Mouse (Mus musculus) intestine, embryonic 15.5 days (tissue): ENCODE measurements at regions not wholly inside any gene's neighbourhood (a gene's known extent, or its start where the extent isn't known, plus 50 kb on each side); places are given as distances from the start of the nearest gene placed in this dataset.
A peak's percentile ranks its signal among the peaks of the same experiment; 100 is the strongest.

Source experiments
- ATAC-seq: fragments of 200-750 bp; cut with Nextera tagmentation; 2 replicates; pipeline ENCODE4 v1.8.0; 2017; ENCODE audit warnings: moderate TSS enrichment, moderate library complexity
- H3K27ac ChIP-seq: fragments of 300-500 bp; sonication (generic); 2 replicates; pipeline ENCODE4 v1.5.1; 2015; ENCODE audit warnings: mild to moderate bottlenecking, inconsistent platforms
- H3K27me3 ChIP-seq: fragments of 300-500 bp; sonication (generic); replicated peaks from 2 replicates; pipeline ENCODE4 v1.6.1; 2015; ENCODE audit warnings: inconsistent platforms
- H3K36me3 ChIP-seq: fragments of 300-500 bp; sonication (generic); 2 replicates; pipeline ENCODE4 v1.6.1; 2015; ENCODE audit warnings: inconsistent platforms
- H3K4me1 ChIP-seq: fragments of 300-500 bp; sonication (generic); replicated peaks from 2 replicates; pipeline ENCODE4 v1.6.1; 2015; ENCODE audit warnings: inconsistent platforms
- H3K4me2 ChIP-seq: fragments of 300-500 bp; sonication (generic); replicated peaks from 2 replicates; pipeline ENCODE4 v1.6.1; 2015; ENCODE audit warnings: mild to moderate bottlenecking, inconsistent platforms
- H3K4me3 ChIP-seq: fragments of 300-500 bp; sonication (generic); replicated peaks from 2 replicates; pipeline ENCODE4 v1.5.1; 2015; ENCODE audit warnings: inconsistent platforms
- H3K9ac ChIP-seq: fragments of 300-500 bp; sonication (generic); 2 replicates; pipeline ENCODE4 v1.6.1; 2015; ENCODE audit warnings: inconsistent platforms
- H3K9me3 ChIP-seq: fragments of 300-500 bp; sonication (generic); 2 replicates; pipeline ENCODE4 v1.6.1; 2016; ENCODE audit warnings: inconsistent platforms
- WGBS: fragments of 180-500 bp; shearing (Covaris S2); methylation state at CpG from one replicate; pipeline ENCODE4 v1.1.7; 2015; 5-methylcytosine and 5-hydroxymethylcytosine counted together

GRCm38 (mm10) chr6:140993643-140994580, 255.2 kb upstream of the Pde3a start:
- Histone ChIP-seq H3K36me3 (no peaks in the 10 kb centered on the region), H3K27me3 (no peaks in the 10 kb centered on the region), H3K27ac (no peak overlapping the region), H3K9ac (no peak overlapping the region), H3K4me3 (no peak overlapping the region), H3K9me3 (no peaks in the 10 kb centered on the region), H3K4me1 (no peaks in the 10 kb centered on the region), H3K4me2 (no peak overlapping the region)
- 80% methylated on average over 13 of the region's 13 CpGs for WGBS
- no peak for ATAC-seq

GRCm38 (mm10) chr6:140995340-140996135, 253.5 kb upstream of the Pde3a start:
- H3K27me3 ChIP-seq = no peaks in the 10 kb centered on the region
- H3K9me3 ChIP-seq = no peaks in the 10 kb centered on the region
- H3K36me3 ChIP-seq = no peaks in the 10 kb centered on the region
- 56% methylated on average over 14 of the region's 14 CpGs for WGBS
- ATAC-seq = peak; percentile 96
- no peak overlapping the region for H3K4me3 ChIP-seq
- H3K4me1 ChIP-seq = no peaks in the 10 kb centered on the region
- no peak overlapping the region for H3K9ac ChIP-seq
- no peak overlapping the region for H3K4me2 ChIP-seq
- H3K27ac ChIP-seq = peak overlapping the region; percentile 73

GRCm38 (mm10) chr6:140998069-140998468, 251.0 kb upstream of the Pde3a start:
- H3K4me2 ChIP-seq = no peak overlapping the region
- no peaks in the 10 kb centered on the region for H3K36me3 ChIP-seq
- 87% methylated on average over 7 of the region's 7 CpGs for WGBS
- no peaks in the 10 kb centered on the region for H3K27me3 ChIP-seq
- no peaks in the 10 kb centered on the region for H3K9me3 ChIP-seq
- H3K4me1 ChIP-seq = no peaks in the 10 kb centered on the region
- no peak overlapping the region for H3K9ac ChIP-seq
- ATAC-seq = no peak
- H3K4me3 ChIP-seq = no peak overlapping the region
- H3K27ac ChIP-seq = no peak overlapping the region

GRCm38 (mm10) chr6:141000552-141000951, 248.5 kb upstream of the Pde3a start:
- H3K9ac ChIP-seq = no peak overlapping the region
- H3K27ac ChIP-seq = no peak overlapping the region
- H3K27me3 ChIP-seq = no peaks in the 10 kb centered on the region
- H3K9me3 ChIP-seq = no peaks in the 10 kb centered on the region
- H3K36me3 ChIP-seq = no peaks in the 10 kb centered on the region
- no peak overlapping the region for H3K4me2 ChIP-seq
- WGBS = 33% methylated on average over 2 of the region's 2 CpGs
- ATAC-seq = no peak
- no peak overlapping the region for H3K4me3 ChIP-seq
- no peaks in the 10 kb centered on the region for H3K4me1 ChIP-seq

- H3K4me2 ChIP-seq = no peak overlapping the region
- no peaks in the 10 kb centered on the region for H3K9me3 ChIP-seq
- WGBS = 61% methylated on average over 3 of the region's 3 CpGs
- no peaks in the 10 kb centered on the region for H3K4me1 ChIP-seq
- H3K4me3 ChIP-seq = no peak overlapping the region
- H3K9ac ChIP-seq = no peak overlapping the region
- H3K27me3 ChIP-seq = no peaks in the 10 kb centered on the region
- no peak overlapping the region for H3K27ac ChIP-seq
- H3K36me3 ChIP-seq = no peaks in the 10 kb centered on the region
- ATAC-seq = no peak
These were observed 247.8 kb upstream of the Pde3a start for GRCm38 (mm10) chr6:141001306-141001705.

- H3K4me1 ChIP-seq = 0 out of 2 replicates have a peak, but pooled peaks cover 2% of the 10 kb centered on the region
- H3K9me3 ChIP-seq = no peaks in the 10 kb centered on the region
- H3K9ac ChIP-seq = no peak overlapping the region
- H3K27ac ChIP-seq = peak overlapping the region; percentile 74
- peak; percentile 93 for ATAC-seq
- 52% methylated on average over 11 of the region's 11 CpGs for WGBS
- H3K36me3 ChIP-seq = no peaks in the 10 kb centered on the region
- H3K4me2 ChIP-seq = no peak overlapping the region
- H3K4me3 ChIP-seq = no peak overlapping the region
- H3K27me3 ChIP-seq = no peaks in the 10 kb centered on the region
These were observed 233.9 kb upstream of the Pde3a start for GRCm38 (mm10) chr6:141015055-141015681.

- WGBS = 73% methylated on average over 4 of the region's 4 CpGs
- no peak for ATAC-seq
- 0 out of 2 replicates have a peak, but pooled peaks cover 7% of the 10 kb centered on the region for H3K4me1 ChIP-seq
- no peaks in the 10 kb centered on the region for H3K27me3 ChIP-seq
- H3K9ac ChIP-seq = no peak overlapping the region
- no peak overlapping the region for H3K4me3 ChIP-seq
- H3K27ac ChIP-seq = no peak overlapping the region
- no peaks in the 10 kb centered on the region for H3K36me3 ChIP-seq
- no peaks in the 10 kb centered on the region for H3K9me3 ChIP-seq
- no peak overlapping the region for H3K4me2 ChIP-seq
These were observed 225.6 kb upstream of the Pde3a start for GRCm38 (mm10) chr6:141023501-141023900.

- Histone ChIP-seq H3K27me3 (no peaks in the 10 kb centered on the region), H3K4me1 (0 out of 2 replicates have a peak, but pooled peaks cover 4% of the 10 kb centered on the region), H3K36me3 (no peaks in the 10 kb centered on the region), H3K27ac (no peak overlapping the region), H3K4me3 (no peak overlapping the region), H3K9me3 (no peaks in the 10 kb centered on the region), H3K4me2 (no peak overlapping the region), H3K9ac (no peak overlapping the region)
- WGBS = 39% methylated on average over 4 of the region's 4 CpGs
- ATAC-seq = peak; percentile 58; the same call in 1 of the 2 replicates
These were observed 221.7 kb upstream of the Pde3a start for GRCm38 (mm10) chr6:141027353-141027752.

- ATAC-seq = 0 out of 2 replicates have a peak, but pooled peaks have one; percentile 59
- no peak overlapping the region for H3K9ac ChIP-seq
- H3K4me1 ChIP-seq = 0 out of 2 replicates have a peak, but pooled peaks cover 4% of the 10 kb centered on the region
- no peak overlapping the region for H3K4me3 ChIP-seq
- no peak overlapping the region for H3K27ac ChIP-seq
- H3K4me2 ChIP-seq = no peak overlapping the region
- no peaks in the 10 kb centered on the region for H3K9me3 ChIP-seq
- H3K36me3 ChIP-seq = no peaks in the 10 kb centered on the region
- H3K27me3 ChIP-seq = no peaks in the 10 kb centered on the region
- WGBS = 83% methylated on average over 5 of the region's 5 CpGs
These were observed 221.3 kb upstream of the Pde3a start for GRCm38 (mm10) chr6:141027787-141028186.

- WGBS = 60% methylated on average over 5 of the region's 5 CpGs
- H3K36me3 ChIP-seq = no peaks in the 10 kb centered on the region
- no peak overlapping the region for H3K27ac ChIP-seq
- H3K9me3 ChIP-seq = no peaks in the 10 kb centered on the region
- no peaks in the 10 kb centered on the region for H3K27me3 ChIP-seq
- H3K4me1 ChIP-seq = no peaks in the 10 kb centered on the region
- H3K4me2 ChIP-seq = no peak overlapping the region
- H3K4me3 ChIP-seq = no peak overlapping the region
- H3K9ac ChIP-seq = no peak overlapping the region
- ATAC-seq = no peak
These were observed 214.2 kb upstream of the Pde3a start for GRCm38 (mm10) chr6:141034824-141035223.

- Histone ChIP-seq H3K27me3 (no peaks in the 10 kb centered on the region), H3K27ac (peak overlapping the region; percentile 68), H3K36me3 (no peaks in the 10 kb centered on the region), H3K4me1 (peaks cover 3% of the 10 kb centered on the region), H3K4me2 (peak overlapping the region; percentile 28; the same call in 1 of the 2 replicates), H3K9ac (no peak overlapping the region), H3K9me3 (no peaks in the 10 kb centered on the region), H3K4me3 (no peak overlapping the region)
- 53% methylated on average over 5 of the region's 5 CpGs for WGBS
- ATAC-seq = peak; percentile 74
These were observed 207.7 kb upstream of the Pde3a start for GRCm38 (mm10) chr6:141041358-141041757.
